Mouse (Mus musculus): Measurements from ENCODE around the gene Clec2e. TPM values are rescaled to one million over a fixed set of nuclear protein-coding genes. Genes with fewer than 3 reads are reported as not detected.

The Clec2e gene
- polyA plus RNA-seq (2017; shearing (Covaris generic)) = not detected

DNA sequence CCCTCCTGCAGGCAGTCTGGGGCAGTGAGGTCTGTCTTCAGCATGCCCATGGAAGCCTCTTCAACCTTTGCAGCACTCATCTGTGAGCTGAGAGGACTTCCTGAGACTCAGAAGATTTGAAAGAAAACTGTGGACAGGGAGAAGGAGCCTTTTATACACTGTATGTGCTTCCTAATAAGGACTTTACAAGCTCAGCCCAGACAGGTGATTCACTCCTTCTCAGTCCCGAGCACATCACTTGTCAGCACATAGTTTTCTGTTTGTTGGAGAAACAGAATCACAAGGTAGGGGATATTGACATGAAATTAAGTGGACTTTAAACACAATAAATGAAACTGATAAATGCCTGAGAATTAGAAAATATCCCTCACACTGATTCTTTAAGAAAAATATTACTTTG lies at the start of gene Clec2e:
TSS of gene Clec2e (minus strand) at position 120 of the 400 bp plus-strand sequence.

DNA sequence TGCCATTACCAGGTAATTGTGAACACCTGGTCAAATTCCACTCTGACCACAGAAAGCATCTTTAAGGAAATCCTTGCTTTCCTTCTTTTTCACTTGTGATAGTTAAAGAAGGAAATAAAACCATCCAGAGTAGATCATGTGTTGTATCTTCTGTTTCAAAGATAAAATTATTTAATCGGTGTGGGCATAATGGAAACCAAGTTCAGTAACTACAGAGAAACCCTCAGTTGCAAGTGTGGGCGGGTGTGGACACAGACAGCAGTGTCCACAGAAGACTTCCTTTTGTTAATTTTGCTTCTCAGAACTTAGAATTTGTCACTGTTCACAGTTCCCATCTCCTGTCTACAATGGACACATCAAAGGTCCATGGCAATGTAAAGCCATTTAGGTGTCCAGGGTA lies 55.1 kb downstream of the Clec2e start, which contains the start of gene Klrb1f:
TSS of gene Klrb1f (plus strand) at position 301 of the 400 bp plus-strand sequence.

Other genes starting within 250 kb of the Clec2e start
- 119 TPM for gene Clec2i, start 213.3 kb downstream of the Clec2e start, polyA plus RNA-seq (2017; shearing (Covaris generic))
- 4.9 TPM for gene BC035044, start 209.8 kb downstream of the Clec2e start, polyA plus RNA-seq (2017; shearing (Covaris generic))
- gene Clec2g, start 166.5 kb downstream of the Clec2e start, polyA plus RNA-seq (2017; shearing (Covaris generic)) = not detected
- gene Klrb1f, start 55.0 kb downstream of the Clec2e start, polyA plus RNA-seq (2017; shearing (Covaris generic)) = 3.6 TPM
- gene Clec2d, start 79.7 kb upstream of the Clec2e start, polyA plus RNA-seq (2017; shearing (Covaris generic)) = 41.8 TPM
- 135 TPM for gene Cd69, start 174.5 kb upstream of the Clec2e start, polyA plus RNA-seq (2017; shearing (Covaris generic))
- gene 4922502D21Rik, start 230.9 kb upstream of the Clec2e start, polyA plus RNA-seq (2017; shearing (Covaris generic)) = not detected
- gene Clec12a, start 241.8 kb upstream of the Clec2e start, polyA plus RNA-seq (2017; shearing (Covaris generic)) = 0.99 TPM

All from activated CD4-positive, CD25-positive, alpha-beta regulatory T cell, adult 9 weeks (primary cell).